Mouse (Mus musculus): ENCODE results near the gene Gm21973. TPM values are rescaled to one million over a fixed set of nuclear protein-coding genes. Genes with fewer than 3 reads are reported as not detected.

Gm21973 gene
- polyA plus RNA-seq, 1 experiment from 2014 or later = not detected

GRCm38 (mm10) chr15:10413656-10414055 lies 88.5 kb downstream of the Gm21973 start:
- no peak overlapping the region for H3K4me2 ChIP-seq
- H3K27me3 ChIP-seq (replicated peaks) = no peaks in the 10 kb centered on the region
- H3K4me1 ChIP-seq = no peaks in the 10 kb centered on the region
- no peaks in the 10 kb centered on the region for H3K9me3 ChIP-seq
- H3K9ac ChIP-seq = no peak overlapping the region
- 89% methylated on average over 6 of the region's 6 CpGs for WGBS
- H3K36me3 ChIP-seq (replicated peaks) = no peaks in the 10 kb centered on the region
- no peak overlapping the region for H3K27ac ChIP-seq
- ATAC-seq (replicated peaks) = no peak
- H3K4me3 ChIP-seq = no peak overlapping the region

GRCm38 (mm10) chr15:10421138-10421784 lies 96.1 kb downstream of the Gm21973 start:
- peak; percentile 81 for ATAC-seq (replicated peaks)
- H3K4me1 ChIP-seq = peaks cover 7% of the 10 kb centered on the region
- no peaks in the 10 kb centered on the region for H3K27me3 ChIP-seq (replicated peaks)
- 13% methylated on average over 7 of the region's 7 CpGs for WGBS
- no peak overlapping the region for H3K4me2 ChIP-seq
- H3K4me3 ChIP-seq = no peak overlapping the region
- H3K27ac ChIP-seq = no peak overlapping the region
- no peaks in the 10 kb centered on the region for H3K36me3 ChIP-seq (replicated peaks)
- H3K9ac ChIP-seq = no peak overlapping the region
- no peaks in the 10 kb centered on the region for H3K9me3 ChIP-seq

DNA sequence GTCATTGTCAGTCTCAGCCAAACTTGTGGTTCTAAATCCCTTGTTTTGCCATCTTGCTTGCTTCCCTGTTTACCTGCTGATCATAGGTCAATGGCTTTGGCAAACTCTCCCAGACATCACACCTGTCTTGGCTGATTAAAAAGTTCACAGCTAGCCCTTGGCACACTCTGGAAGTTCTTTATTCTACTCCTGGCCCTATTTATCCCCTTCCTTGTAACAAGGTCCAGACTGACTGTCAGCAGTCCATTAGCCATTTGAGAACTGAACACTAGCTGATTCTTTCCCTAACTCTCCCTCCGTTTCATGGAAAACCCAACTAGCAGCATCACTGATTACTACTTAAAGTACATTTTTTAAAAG lies 96.6 kb downstream of the Gm21973 start:
- H3K4me3 ChIP-seq = no peak overlapping the region
- ATAC-seq (replicated peaks) = peak; percentile 28; the same call in 1 of the 2 replicates
- no peak overlapping the region for H3K27ac ChIP-seq
- H3K9me3 ChIP-seq = no peaks in the 10 kb centered on the region
- H3K27me3 ChIP-seq (replicated peaks) = no peaks in the 10 kb centered on the region
- 21% methylated on average over 1 of the region's 1 CpGs for WGBS
- no peaks in the 10 kb centered on the region for H3K36me3 ChIP-seq (replicated peaks)
- H3K4me1 ChIP-seq = peaks cover 7% of the 10 kb centered on the region
- no peak overlapping the region for H3K9ac ChIP-seq
- no peak overlapping the region for H3K4me2 ChIP-seq

Other genes with a start within 250 kb of the Gm21973 start
- 1.3 and 1.5 TPM in 2 replicates for gene Prlr, start 148.1 kb upstream of the Gm21973 start, polyA plus RNA-seq (2015; fragmentation: Nextera tagmentation; extraction: Ambion mirVana)
- gene Agxt2, start 33.2 kb downstream of the Gm21973 start, polyA plus RNA-seq (2015; fragmentation: Nextera tagmentation; extraction: Ambion mirVana) = not detected in 2 replicates
- gene Dnajc21, start 145.1 kb downstream of the Gm21973 start, polyA plus RNA-seq (2015; fragmentation: Nextera tagmentation; extraction: Ambion mirVana) = 10.8 and 11.2 TPM in 2 replicates
- 43.6 and 49.7 TPM in 2 replicates for gene Brix1, start 160.6 kb downstream of the Gm21973 start, polyA plus RNA-seq (2015; fragmentation: Nextera tagmentation; extraction: Ambion mirVana)
- gene Rad1, start 160.6 kb downstream of the Gm21973 start, polyA plus RNA-seq (2015; fragmentation: Nextera tagmentation; extraction: Ambion mirVana) = 22.5 and 24.7 TPM in 2 replicates
- not detected in 2 replicates for gene Ttc23l, start 233.3 kb downstream of the Gm21973 start, polyA plus RNA-seq (2015; fragmentation: Nextera tagmentation; extraction: Ambion mirVana)

Measured in midbrain, embryonic 15.5 days (tissue).